Mouse (Mus musculus) right cerebral cortex, postnatal 36 days (tissue): ENCODE data around the gene Nr1d1.
"Not testable (repeated sequence)": the region's sequence is repeated elsewhere in the genome, so short reads cannot be mapped to it uniquely, and the experiment has no call there.

ENCODE experiments used
- DNase-seq, 2 experiments: peaks; one replicate each; pipeline ENCODE4 v3.0.0; 2022; ENCODE audit warnings: low spot score in 2 of 2, mixed read lengths in 1 of 2

The Nr1d1 gene

DNA sequence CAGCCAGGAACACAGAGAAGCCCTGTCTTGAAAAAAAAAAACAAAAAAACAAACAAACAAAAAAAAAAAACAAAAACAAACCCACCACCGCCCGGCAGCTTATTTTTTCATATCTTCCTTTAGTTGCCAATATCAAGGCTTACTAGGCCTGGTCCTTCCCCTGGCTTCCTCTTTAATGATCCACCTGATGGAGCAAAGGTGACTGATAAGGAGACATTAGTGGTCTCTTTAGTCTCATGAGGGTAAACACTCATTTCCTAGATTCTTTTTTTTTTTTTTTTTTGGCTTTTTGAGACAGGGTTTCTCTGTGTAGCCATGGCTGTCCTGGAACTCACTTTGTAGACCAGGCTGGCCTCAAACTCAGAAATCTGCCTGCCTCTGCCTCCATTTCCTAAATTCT lies 37.9 kb downstream of the Nr1d1 start:
- not testable (repeated sequence) for DNase-seq

DNA sequence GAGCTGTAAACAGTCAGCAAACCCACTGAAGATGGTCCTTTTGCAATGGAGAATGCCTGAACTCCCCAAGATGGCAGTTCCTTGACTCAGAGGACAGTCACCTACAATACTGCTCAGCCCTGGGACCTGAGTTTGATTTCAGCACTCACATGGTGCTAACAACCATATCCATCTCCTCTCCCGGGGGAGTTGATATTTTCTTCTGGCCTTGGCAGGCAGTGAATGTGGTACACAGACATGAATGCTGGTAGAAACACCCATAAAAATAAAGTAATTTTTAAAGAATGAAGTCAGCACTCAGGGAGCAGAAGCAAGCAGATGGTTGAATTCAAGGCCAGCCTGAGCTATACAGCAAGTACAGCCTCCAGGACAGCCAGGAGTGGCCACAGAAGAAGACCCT lies 39.0 kb downstream of the Nr1d1 start:
- DNase-seq = no peak

DNA sequence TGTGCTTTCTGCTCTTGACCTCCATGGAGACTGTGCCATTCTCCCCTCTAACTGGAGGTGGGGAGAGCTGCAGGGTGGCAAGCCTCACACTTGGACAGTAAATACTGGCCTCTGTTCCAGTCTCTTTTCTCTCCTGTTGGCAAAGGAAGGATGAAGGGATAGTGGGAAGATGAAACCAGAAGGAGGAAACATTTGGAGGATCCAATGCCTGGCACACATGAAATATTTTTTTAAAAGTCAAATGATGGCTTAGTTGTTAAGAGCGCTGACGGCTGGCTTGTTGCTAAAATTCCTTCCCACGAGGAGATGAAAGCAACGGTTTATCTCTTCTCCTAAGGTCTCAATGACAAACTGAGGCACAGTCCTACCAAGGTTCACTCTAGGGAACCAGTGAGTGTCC lies 40.0 kb downstream of the Nr1d1 start:
- DNase-seq = no peak

DNA sequence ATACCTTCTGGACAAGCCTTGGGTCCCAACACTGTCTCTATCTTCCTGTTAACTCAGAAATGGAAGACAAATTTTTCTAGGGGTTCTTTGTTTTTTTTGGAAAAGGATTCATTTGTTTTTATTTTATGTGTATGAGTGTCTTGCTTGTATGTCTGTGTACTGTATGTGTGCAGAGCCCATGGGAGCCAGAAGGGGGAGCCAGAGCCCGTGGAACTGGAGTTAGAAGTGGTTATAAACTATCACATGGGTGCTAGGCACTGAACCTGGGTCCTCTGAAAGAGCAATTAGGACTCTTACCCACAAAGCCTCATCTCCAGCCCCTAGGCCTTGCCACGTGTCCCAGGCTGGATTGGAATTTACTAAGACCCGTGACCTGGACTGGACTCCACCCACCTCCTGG lies 41.1 kb downstream of the Nr1d1 start:
- DNase-seq = no peak

DNA sequence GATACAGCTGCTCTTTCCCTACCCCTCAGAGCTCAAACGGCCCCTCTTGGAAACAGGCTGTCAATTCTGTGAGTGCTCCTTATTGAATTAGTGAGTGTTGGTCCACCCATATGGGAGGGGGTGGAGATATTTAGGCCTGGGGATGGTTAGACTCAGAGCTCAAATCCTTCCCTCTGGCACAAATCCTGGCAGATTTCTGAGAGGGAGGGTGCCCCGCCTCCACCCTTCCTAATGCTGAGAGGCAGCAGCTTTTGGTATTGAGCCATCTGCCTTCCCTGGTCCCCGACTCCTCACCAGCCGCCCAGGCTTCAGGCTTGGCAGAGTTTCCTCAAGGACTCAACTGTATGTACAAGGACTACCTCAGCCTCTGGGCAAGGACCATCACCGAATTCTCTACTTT lies 44.0 kb downstream of the Nr1d1 start:
- DNase-seq = peak in 1 of 2 experiments; percentile 81

DNA sequence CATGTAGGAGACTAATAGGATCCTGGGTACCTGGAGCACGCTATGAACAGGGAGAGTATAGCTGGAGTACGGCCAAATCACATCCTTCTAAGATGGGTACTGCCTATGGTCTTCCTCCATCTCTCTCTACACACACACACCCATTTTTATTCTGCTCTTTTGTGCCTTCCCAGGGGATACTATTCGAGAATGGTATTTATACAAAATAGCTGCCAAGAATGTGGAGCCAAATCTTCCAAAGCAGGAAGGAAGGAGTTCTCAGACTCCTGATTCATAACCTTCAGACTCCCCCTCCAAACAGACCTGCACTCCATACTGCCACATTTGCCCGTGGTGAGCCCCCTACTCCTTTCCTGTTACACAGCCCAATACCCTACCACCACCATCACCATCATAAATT lies 44.4 kb downstream of the Nr1d1 start:
- no peak for DNase-seq

DNA sequence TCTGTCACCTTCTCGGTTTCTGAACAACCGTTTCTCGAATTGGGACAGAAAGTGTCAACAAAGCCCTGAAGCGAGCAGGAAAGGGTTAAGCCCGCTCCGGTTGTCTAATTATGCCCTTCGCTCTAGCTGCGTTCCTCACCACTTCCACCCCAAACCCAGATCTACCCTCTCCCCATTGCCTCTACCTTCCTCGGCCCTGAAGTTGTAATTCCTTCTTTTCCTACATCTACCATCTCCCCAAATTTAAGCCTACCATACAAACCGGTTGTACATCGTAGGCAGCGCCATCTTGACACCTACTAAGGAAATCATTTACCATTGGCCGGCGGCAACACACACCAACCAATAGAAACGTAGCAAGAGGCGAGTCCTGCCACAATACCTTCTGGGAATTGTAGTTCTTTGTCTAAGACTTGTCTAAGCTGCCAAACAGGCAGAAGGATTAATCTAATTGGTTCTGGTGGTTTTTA lies 46.0 kb downstream of the Nr1d1 start, which contains the start of gene Med24:
TSS of gene Med24 (minus strand) at position 317 of the 470 bp plus-strand sequence.
- peak; percentile 89 to 94 for DNase-seq

DNA sequence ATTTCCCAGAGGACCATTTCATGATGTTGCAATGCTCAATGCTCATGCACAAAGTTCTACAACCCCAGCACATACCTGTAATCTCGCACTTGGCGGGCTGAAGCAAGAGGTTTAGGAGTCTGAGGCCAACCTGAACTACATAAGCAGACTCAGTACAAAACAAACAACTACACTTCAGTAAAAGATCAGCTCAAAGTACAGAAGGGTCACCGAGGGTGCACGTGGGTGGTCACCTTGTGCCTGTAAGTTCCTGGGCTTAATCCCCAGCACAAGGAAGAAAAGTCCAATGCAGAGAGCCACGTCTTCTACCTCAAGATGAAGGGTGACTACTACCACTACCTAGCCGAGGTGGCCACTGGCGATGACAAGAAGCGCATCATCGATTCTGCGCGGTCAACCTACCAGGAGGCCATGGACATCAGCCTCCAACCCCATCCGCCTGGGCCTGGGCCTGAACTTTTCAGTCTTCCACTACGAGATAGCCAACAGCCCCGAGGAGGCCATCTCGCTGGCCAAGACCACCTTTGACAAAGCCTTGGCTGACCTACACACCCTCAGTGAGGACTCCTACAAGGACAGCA lies 49.1 kb downstream of the Nr1d1 start:
- no peak for DNase-seq

DNA sequence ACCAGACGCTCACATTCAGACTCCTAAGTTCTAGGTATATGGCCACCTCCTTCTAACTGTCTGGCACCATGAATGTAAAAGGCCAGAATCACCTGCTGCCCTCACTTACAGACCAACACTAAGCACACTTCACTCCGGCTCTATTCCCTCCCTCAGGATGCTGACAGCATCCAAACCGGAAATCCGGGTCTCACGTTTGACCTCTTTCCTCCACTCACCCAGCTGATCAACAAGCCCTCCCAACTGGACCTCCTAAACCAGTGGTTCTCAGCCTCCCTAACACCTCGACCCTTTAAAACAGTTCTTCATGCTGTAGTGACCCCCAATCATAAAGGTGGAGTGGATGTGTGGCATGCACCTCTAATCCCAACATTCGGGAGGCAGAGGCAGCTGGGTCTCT lies 52.0 kb downstream of the Nr1d1 start:
- DNase-seq = no peak

DNA sequence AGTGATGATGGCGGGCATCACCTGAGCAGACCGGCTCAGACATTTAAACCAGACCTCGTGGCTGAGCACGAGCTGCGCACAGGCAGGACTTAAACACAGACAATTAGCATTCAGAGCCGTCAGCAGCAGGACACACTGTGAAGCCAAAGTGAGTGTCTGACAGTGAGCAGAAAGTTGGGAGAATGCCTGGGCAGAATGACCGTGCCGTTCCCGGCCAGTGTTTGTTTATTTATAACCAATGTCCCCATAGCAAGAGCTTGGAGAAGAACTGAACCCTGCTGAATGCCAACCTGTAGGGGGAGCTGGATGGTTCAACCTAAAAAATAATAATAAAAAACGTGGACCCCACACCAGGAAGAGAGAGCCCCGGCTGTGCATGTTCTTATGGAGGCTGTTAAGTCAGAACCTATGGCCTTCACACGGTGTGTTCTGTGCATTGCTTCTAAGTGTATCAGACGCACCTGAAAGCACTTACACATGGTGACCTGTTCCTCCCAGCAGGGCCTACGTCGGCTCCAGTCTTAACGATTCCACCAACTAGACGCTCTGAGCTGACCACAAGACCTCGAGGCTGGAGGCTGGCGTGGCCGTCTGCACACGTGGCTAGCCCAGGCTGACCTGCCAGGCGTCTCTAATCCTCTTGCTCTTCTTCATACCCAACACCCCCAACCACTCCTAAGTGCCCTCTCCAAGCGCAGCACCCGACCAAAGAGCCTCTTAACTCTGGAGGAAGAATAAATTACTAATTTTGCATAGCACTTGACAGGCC lies 53.5 kb downstream of the Nr1d1 start:
- DNase-seq = peak in 1 of 2 experiments; percentile 71

DNA sequence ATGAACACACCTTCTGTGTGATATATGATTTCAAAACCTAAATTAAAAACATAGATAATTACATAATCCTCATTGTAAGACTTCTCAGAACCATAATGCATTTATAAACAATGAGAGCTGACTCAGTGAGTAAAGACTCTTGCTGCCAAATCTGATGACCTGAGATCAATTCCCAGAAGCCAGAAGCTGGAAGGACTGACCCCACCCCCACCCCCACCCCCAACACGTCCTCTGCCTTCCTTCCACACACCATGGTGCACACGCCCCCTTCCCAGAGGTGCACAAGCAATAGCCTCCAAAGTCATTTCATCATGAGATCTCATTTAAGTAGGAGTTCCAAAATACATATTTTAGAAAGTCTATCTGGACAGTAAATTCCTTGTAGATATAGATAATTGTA lies 54.4 kb downstream of the Nr1d1 start:
- no peak for DNase-seq
